Mouse (Mus musculus) cerebellum, postnatal 36 days (tissue): ENCODE data around the gene March11.

Experiments
- DNase-seq, 2 experiments: peaks; one replicate each; pipeline ENCODE4 v3.0.0; 2021 to 2022; ENCODE audit warnings: mixed read lengths in 2 of 2

Gene March11

DNA sequence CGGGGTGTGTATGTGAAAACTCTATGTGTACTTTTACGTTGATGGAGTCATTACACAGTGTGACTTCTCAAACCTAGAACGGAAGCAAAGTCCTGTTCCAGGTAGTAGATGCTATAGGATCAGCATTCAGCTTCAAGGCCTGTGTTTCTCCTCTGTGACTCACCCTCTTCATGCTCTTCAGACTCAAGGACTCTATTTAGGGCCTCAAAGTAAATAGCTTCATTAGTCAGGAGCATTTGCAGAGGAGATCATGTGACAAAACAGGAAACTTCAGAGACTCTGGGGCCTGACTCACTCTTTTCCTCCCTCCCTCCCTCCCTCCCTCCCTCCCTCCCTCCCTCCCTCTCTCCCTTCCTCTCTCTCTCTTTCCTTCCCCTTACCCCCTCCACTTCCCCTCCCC lies 66.1 kb downstream of the March11 start:
- DNase-seq, result no peak

DNA sequence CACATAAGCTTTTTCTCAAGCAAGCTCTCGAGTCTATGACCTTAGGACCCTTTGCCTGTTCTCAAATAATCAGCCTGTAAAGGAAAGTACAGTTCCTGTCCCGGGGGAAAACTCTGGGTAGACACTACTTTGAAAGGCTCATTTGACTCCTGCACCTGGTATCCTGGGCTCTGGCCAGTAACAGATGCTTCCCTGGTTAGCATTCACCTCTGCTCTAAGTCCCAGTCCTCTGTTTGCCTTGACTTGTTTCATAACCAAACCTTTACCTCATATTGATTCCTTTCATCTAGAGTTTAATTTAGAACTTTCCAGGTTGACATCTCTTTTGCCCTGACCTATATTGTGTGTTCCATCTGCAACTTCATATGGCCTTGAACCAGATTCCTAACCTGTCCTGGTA lies 68.5 kb downstream of the March11 start:
- no peak for DNase-seq

DNA sequence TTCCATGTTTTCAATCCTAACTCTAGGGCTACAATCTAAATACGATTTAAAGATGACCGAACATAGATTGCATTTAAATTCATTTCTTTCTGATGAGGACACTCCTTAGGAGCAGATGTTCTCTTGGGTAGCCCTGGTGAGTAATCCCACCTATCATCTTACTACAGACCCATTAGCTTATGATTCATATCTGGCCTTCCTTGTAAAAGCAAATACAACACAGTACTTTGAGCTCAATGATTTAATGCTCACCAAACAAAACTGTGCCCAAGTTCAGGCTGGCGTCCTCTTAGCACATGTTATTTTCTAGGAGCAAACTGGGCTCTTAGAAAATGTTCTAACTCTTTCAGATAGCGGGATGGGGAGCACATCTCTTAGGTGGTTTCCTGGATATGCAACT lies 70.0 kb downstream of the March11 start:
- DNase-seq, result no peak

DNA sequence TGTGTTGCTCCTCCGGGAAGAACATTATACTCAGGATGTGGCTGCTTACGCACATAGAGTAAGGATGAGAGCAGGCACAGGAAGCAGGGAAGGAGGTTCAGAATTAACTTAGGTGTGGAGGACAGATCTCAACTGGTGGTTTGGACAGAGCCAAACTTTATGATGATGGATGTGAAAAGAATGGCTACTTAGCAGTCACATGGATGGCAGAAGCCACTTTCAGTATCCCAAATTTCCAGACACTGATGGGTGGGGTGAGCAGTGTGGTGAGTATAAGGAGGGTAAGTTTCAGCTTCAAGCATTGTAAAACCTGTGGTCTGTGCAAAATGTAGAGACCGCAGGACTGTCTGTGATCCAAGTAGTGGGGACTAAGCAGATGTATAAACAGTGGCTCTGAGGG lies 71.0 kb downstream of the March11 start:
- DNase-seq, result no peak

DNA sequence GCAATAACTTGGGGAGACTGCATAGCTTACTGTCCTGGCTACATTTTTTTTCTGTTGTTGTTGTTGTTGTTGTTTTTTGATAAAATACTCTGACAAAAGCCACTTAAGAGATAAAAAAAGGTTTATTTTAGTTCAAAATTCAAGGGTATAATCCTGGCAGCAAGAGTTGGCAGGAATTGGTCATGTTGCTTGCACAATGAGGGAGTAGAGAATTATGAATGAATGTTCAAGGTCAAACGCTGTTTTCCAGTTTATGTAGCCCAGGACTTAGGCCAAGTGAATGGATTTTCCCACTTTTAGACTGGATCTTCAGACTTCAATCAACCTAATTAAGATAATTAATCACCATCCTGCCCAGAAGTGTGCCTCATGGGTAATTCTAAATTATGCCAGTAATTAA lies 72.0 kb downstream of the March11 start:
- DNase-seq, result no peak

DNA sequence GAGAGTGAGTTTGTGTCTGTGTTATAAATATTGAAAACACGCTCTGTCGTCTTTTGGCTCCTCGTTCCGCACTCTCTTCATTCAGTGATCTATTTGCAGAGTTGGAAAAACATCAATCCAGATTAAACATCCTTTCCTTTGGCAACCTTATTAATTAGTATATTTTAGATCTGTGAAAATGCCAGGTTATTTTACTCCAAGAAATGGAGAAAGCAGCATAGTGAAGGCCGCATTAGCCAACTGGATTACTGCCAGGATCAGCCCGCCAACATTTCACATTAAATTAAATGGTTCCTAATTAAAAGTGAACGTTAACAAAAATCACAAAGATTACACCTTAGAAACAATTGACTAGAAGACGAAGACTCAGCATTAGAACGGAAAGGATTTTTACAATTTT lies 81.2 kb downstream of the March11 start:
- no peak for DNase-seq

DNA sequence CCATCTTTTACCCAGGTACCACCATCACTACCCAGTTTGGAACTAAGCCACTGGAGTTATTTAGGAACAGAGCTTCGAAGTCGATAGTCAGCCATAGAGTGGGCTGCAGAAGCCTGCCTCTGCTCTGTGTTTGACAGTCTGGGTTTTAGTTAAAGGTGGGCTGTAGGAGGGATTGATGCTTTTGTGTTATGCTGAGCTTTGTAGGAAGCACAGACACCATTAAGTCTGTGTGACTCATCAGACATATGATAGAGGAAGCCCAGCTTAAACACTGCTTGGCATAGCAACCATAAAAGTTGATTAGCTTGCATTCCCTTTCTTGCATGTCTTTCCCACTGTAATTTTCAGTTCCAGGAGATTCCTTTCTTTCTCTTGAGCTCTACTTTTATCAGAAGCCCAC lies 87.7 kb downstream of the March11 start:
- DNase-seq, result no peak

DNA sequence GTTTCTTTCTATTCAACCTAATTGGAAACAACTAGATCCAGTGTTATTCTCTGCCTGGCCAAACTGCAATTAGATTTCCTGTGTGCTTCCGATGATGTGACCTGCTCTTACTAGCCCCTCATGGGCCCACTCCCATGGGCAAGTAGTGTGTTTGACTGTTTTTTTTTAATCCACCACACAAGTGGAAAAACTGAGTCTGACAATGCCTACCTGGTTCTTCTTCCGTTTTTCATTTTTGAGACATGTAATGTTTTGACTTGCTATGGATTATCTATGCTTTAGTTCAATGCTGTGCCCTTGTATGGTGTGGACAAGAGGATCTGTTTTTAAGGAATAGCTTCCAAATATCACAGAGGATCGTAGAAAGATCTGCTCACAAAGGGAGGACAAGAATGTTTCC lies 116.4 kb downstream of the March11 start:
- no peak for DNase-seq

DNA sequence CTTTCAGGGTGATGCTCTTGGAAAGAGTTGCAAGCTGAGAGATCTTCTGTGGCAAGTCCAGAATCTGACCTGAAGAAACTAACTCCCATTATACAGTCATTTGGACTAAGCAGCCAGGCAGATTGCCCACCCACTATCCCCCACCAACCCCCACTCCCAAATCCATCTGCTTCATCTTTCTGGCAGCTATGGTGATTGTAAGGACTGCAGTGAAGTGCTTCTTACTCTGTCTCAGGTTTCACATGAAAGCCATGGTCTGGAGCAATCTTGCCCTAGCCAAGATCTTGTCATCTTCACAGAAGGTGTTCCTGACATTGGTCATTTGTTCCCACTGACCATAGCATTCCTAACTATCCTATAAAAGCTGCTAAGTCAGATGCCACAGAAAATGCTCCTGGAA lies 117.4 kb downstream of the March11 start:
- no peak for DNase-seq

DNA sequence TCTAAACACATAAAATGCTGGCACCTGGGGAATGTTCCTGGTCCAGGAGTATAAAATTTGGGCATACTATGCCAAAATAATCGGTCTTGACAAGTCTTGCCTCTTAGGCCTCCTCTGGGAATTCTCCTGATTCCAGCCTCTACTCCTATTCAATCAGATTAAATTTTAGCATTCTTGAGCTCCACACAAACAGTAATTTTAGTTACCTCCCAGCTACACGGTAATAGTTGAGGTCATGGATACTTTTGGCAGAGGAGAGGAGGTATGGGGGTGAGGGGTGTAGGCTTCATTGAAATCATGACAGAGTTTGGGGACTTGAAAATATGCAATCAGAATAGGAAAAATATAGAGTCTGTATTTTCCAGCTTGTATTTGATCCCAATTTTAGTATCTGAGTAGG lies 121.7 kb downstream of the March11 start:
- DNase-seq, result no peak

DNA sequence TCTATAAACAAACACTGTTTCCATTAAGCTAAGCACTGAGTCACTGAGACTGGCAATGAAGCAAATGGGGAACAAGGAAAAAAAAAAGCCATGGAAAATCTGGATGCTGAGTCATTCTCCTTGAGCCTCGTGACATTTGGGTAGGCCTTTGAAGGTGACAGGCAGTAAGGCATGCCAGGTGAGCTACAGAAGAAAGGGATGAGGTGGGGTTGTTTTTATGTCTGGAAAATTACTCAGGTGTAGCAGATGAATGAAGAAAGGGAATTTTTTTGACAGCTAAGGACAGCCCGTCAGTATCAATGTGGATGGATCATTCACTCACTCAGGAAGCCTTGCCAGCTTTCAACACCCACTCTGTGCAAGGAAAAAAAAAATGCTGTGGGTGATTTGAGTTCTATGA lies 123.8 kb downstream of the March11 start:
- no peak for DNase-seq

DNA sequence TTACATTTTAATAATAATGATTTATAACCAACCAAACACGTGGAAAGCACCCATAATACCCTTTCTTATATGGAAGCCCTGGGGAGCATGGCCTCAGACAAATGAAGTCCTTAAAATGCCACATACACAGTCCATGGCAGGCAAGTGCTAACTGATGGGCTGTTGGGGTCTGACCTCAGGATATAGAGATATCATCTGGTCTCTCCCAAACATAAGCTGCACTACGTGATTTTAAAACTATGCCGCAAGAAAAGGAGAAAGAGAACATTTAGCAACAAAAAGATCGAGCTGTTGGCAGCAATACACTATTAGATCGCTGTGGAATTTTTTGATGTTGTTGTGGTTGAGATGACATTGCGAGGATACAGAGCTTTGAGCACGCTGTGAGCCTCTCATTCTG lies 126.9 kb downstream of the March11 start:
- no peak for DNase-seq

DNA sequence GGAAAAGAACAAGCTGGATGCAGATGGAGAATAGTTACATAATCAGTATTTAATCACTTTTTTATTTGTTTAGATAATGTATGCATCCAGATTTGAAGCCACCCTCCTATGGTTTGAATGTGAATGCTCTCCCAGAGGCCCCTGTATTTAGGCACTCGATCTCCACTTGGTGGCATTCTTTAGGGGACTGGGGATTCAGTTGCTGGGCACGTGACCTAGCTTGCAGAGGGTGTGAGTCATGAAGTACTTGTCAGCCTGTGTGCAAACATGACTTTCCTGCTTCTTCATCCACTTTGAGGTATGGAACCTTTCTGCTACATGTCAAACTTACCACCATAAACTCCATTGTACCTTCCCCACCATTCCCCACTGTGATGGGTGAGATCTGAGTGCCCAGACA lies 128.3 kb downstream of the March11 start:
- no peak for DNase-seq
